Mouse (Mus musculus): Measurements from ENCODE around the gene Nat14. TPM values are rescaled to one million over a fixed set of nuclear protein-coding genes. Genes with fewer than 3 reads are reported as not detected.
"Not testable (repeated sequence)": the region's sequence is repeated elsewhere in the genome, so short reads cannot be mapped to it uniquely, and the experiment has no call there.

Gene Nat14
- total RNA-seq (2017), result 1.2 and 2.2 TPM in 2 replicates

- no peak for ATAC-seq (ENCODE audit: extremely low read depth, insufficient number of reproducible peaks, low FRiP score, poor library complexity, severe bottlenecking)
Observed at GRCm38 (mm10) chr7:4921824-4922482, at the start of gene Nat14. Gene Nat14 (plus strand): TSS chr7:4922028.

- ATAC-seq (ENCODE audit: extremely low read depth, insufficient number of reproducible peaks, low FRiP score, poor library complexity, severe bottlenecking), result peak; percentile 99
Observed at GRCm38 (mm10) chr7:4876753-4877221, 45.0 kb upstream of the Nat14 start, which contains the start of gene Isoc2a. Gene Isoc2a (plus strand): TSS chr7:4877153.

- ATAC-seq (ENCODE audit: extremely low read depth, insufficient number of reproducible peaks, low FRiP score, poor library complexity, severe bottlenecking), result 0 out of 2 replicates have a peak, but pooled peaks have one; percentile 2
Observed at GRCm38 (mm10) chr7:4877226-4877625, 44.6 kb upstream of the Nat14 start.

GRCm38 (mm10) chr7:4878186-4878585, 43.6 kb upstream of the Nat14 start:
- ATAC-seq (ENCODE audit: extremely low read depth, insufficient number of reproducible peaks, low FRiP score, poor library complexity, severe bottlenecking), result no peak

GRCm38 (mm10) chr7:4879036-4879435, 42.8 kb upstream of the Nat14 start:
- not testable (repeated sequence) for ATAC-seq (ENCODE audit: extremely low read depth, insufficient number of reproducible peaks, low FRiP score, poor library complexity, severe bottlenecking)

- ATAC-seq (ENCODE audit: extremely low read depth, insufficient number of reproducible peaks, low FRiP score, poor library complexity, severe bottlenecking), result no peak
Observed at GRCm38 (mm10) chr7:4886680-4887079, 35.1 kb upstream of the Nat14 start.

- ATAC-seq (ENCODE audit: extremely low read depth, insufficient number of reproducible peaks, low FRiP score, poor library complexity, severe bottlenecking), result no peak
Observed at GRCm38 (mm10) chr7:4895186-4895585, 26.6 kb upstream of the Nat14 start.

GRCm38 (mm10) chr7:4898851-4899648, 22.8 kb upstream of the Nat14 start:
- no peak for ATAC-seq (ENCODE audit: extremely low read depth, insufficient number of reproducible peaks, low FRiP score, poor library complexity, severe bottlenecking)

- ATAC-seq (ENCODE audit: extremely low read depth, insufficient number of reproducible peaks, low FRiP score, poor library complexity, severe bottlenecking), result no peak
Observed at GRCm38 (mm10) chr7:4899649-4900522, 21.9 kb upstream of the Nat14 start.

GRCm38 (mm10) chr7:4900523-4900851, 21.3 kb upstream of the Nat14 start:
- no peak for ATAC-seq (ENCODE audit: extremely low read depth, insufficient number of reproducible peaks, low FRiP score, poor library complexity, severe bottlenecking)

- ATAC-seq (ENCODE audit: extremely low read depth, insufficient number of reproducible peaks, low FRiP score, poor library complexity, severe bottlenecking), result peak; percentile 33; the same call in 1 of the 2 replicates
Observed at GRCm38 (mm10) chr7:4901171-4901570, 20.7 kb upstream of the Nat14 start.

GRCm38 (mm10) chr7:4902404-4902803, 19.4 kb upstream of the Nat14 start:
- ATAC-seq (ENCODE audit: extremely low read depth, insufficient number of reproducible peaks, low FRiP score, poor library complexity, severe bottlenecking), result no peak

- ATAC-seq (ENCODE audit: extremely low read depth, insufficient number of reproducible peaks, low FRiP score, poor library complexity, severe bottlenecking), result no peak
Observed at GRCm38 (mm10) chr7:4906466-4906950, 15.3 kb upstream of the Nat14 start, which contains the start of gene Gm36210. Gene Gm36210 (minus strand): TSS chr7:4906516.

GRCm38 (mm10) chr7:4911561-4911960, 10.3 kb upstream of the Nat14 start:
- no peak for ATAC-seq (ENCODE audit: extremely low read depth, insufficient number of reproducible peaks, low FRiP score, poor library complexity, severe bottlenecking)

GRCm38 (mm10) chr7:4912248-4912647, 9.6 kb upstream of the Nat14 start:
- ATAC-seq (ENCODE audit: extremely low read depth, insufficient number of reproducible peaks, low FRiP score, poor library complexity, severe bottlenecking), result no peak

- ATAC-seq (ENCODE audit: extremely low read depth, insufficient number of reproducible peaks, low FRiP score, poor library complexity, severe bottlenecking), result peak; percentile 87
Observed at GRCm38 (mm10) chr7:4915007-4915665, 6.7 kb upstream of the Nat14 start, which contains the start of gene Zfp628. Gene Zfp628 (plus strand): TSS chr7:4915217.

- ATAC-seq (ENCODE audit: extremely low read depth, insufficient number of reproducible peaks, low FRiP score, poor library complexity, severe bottlenecking), result no peak
Observed at GRCm38 (mm10) chr7:4915669-4916416, 6.0 kb upstream of the Nat14 start.

- ATAC-seq (ENCODE audit: extremely low read depth, insufficient number of reproducible peaks, low FRiP score, poor library complexity, severe bottlenecking), result no peak
Observed at GRCm38 (mm10) chr7:4917494-4917893, 4.3 kb upstream of the Nat14 start.

Measured in neutrophil, adult 5-6 weeks (primary cell).